Mouse (Mus musculus) kidney, postnatal 0 days (tissue): ENCODE results near the gene Stxbp1. TPM values are rescaled to one million over a fixed set of nuclear protein-coding genes. Genes with fewer than 3 reads are reported as not detected.

Experiments
- ATAC-seq: fragments of 200-750 bp; cut with Nextera tagmentation; replicated peaks from 2 replicates; pipeline ENCODE4 v1.8.0; 2017; ENCODE audit warnings: low read depth, moderate number of reproducible peaks, moderate TSS enrichment, moderate library complexity; ENCODE audit not compliant: low FRiP score
- DNase-seq: peaks from one replicate; pipeline ENCODE4 v3.0.0-alpha.2; 2016; ENCODE audit warnings: low spot score
- H3K27ac ChIP-seq: fragments of 300-500 bp; sonication (generic); 2 replicates; pipeline ENCODE4 v1.5.1; 2014; ENCODE audit warnings: mild to moderate bottlenecking
- H3K27me3 ChIP-seq: fragments of 300-500 bp; sonication (generic); 2 replicates; pipeline ENCODE4 v1.6.1; 2014; ENCODE audit warnings: low read length, mixed read lengths; ENCODE audit not compliant: insufficient read depth
- H3K36me3 ChIP-seq: fragments of 300-500 bp; sonication (generic); 2 replicates; pipeline ENCODE4 v1.6.1; 2014; ENCODE audit warnings: low read length, mixed read lengths; ENCODE audit not compliant: insufficient read depth
- H3K4me1 ChIP-seq: fragments of 300-500 bp; sonication (generic); replicated peaks from 2 replicates; pipeline ENCODE4 v1.6.1; 2014; ENCODE audit warnings: antibody characterized with exemption, low read length, mixed read lengths; ENCODE audit not compliant: insufficient read depth
- H3K4me2 ChIP-seq: fragments of 300-500 bp; sonication (generic); 2 replicates; pipeline ENCODE4 v1.6.1; 2014; ENCODE audit warnings: mild to moderate bottlenecking, low read length, moderate library complexity, mixed read lengths
- H3K4me3 ChIP-seq: fragments of 300-500 bp; sonication (generic); replicated peaks from 2 replicates; pipeline ENCODE4 v1.5.1; 2014; ENCODE audit warnings: low read depth, low read length
- H3K9ac ChIP-seq: fragments of 300-500 bp; sonication (generic); 2 replicates; pipeline ENCODE4 v1.6.1; 2014; ENCODE audit warnings: low read depth, low read length
- H3K9me3 ChIP-seq: fragments of 300-500 bp; sonication (generic); replicated peaks from 2 replicates; pipeline ENCODE4 v1.6.1; 2016; ENCODE audit warnings: low read length, inconsistent platforms, mixed read lengths
- CTCF ChIP-seq: IDR thresholded peaks from 2 replicates; pipeline ENCODE4 v1.5.1; 2016; ENCODE audit warnings: antibody characterized with exemption, low read depth, mild to moderate bottlenecking, moderate library complexity
- WGBS: fragments of 180-500 bp; shearing (Covaris S2); extraction: QIAGEN DNeasy Blood & Tissue Kit; methylation state at CpG from one replicate; pipeline ENCODE4 v1.1.7; 2014; 5-methylcytosine and 5-hydroxymethylcytosine counted together
- polyA plus RNA-seq: library from polyadenylated mRNA; unstranded; fragments of >200 nt; fragmentation: Nextera tagmentation; extraction: Ambion mirVana; gene quantifications from 2 replicates; pipeline ENCODE4 v1.2.1, GENCODE M21; 2015

Stxbp1 gene
- polyA plus RNA-seq, 1 experiment from 2014 or later = 14.3 TPM

GRCm38 (mm10) chr2:32823579-32824154, 23.4 kb downstream of the Stxbp1 start:
- H3K27ac ChIP-seq = no peak overlapping the region
- H3K4me3 ChIP-seq = no peak overlapping the region
- ATAC-seq (no peak), DNase-seq (no peak)
- H3K9me3 ChIP-seq = no peaks in the 10 kb centered on the region
- TF ChIP-seq CTCF = no peak
- no peak overlapping the region for H3K9ac ChIP-seq
- 43% methylated on average over 8 of the region's 8 CpGs for WGBS
- H3K4me1 ChIP-seq = 0 out of 2 replicates have a peak, but pooled peaks cover 8% of the 10 kb centered on the region
- no peaks in the 10 kb centered on the region for H3K36me3 ChIP-seq
- no peak overlapping the region for H3K4me2 ChIP-seq
- no peaks in the 10 kb centered on the region for H3K27me3 ChIP-seq

- TF ChIP-seq CTCF = no peak
- Histone ChIP-seq H3K4me2 (no peak overlapping the region), H3K27me3 (no peaks in the 10 kb centered on the region), H3K27ac (no peak overlapping the region), H3K4me1 (0 out of 2 replicates have a peak, but pooled peaks cover 8% of the 10 kb centered on the region), H3K9ac (no peak overlapping the region), H3K36me3 (no peaks in the 10 kb centered on the region), H3K9me3 (no peaks in the 10 kb centered on the region), H3K4me3 (no peak overlapping the region)
- DNase-seq = no peak
- WGBS = 34% methylated on average over 11 of the region's 11 CpGs
- ATAC-seq = 0 out of 2 replicates have a peak, but pooled peaks have one; percentile 31
Measured at GRCm38 (mm10) chr2:32823153-32823552, 23.9 kb downstream of the Stxbp1 start.

GRCm38 (mm10) chr2:32822643-32823042, 24.4 kb downstream of the Stxbp1 start:
- Histone ChIP-seq H3K9me3 (no peaks in the 10 kb centered on the region), H3K27me3 (no peaks in the 10 kb centered on the region), H3K36me3 (no peaks in the 10 kb centered on the region), H3K4me1 (0 out of 2 replicates have a peak, but pooled peaks cover 8% of the 10 kb centered on the region), H3K9ac (no peak overlapping the region), H3K4me2 (no peak overlapping the region), H3K27ac (no peak overlapping the region), H3K4me3 (no peak overlapping the region)
- no peak for DNase-seq
- 0 out of 2 replicates have a peak, but pooled peaks have one; percentile 30 for ATAC-seq
- 79% methylated on average over 6 of the region's 6 CpGs for WGBS
- TF ChIP-seq CTCF = no peak

GRCm38 (mm10) chr2:32821041-32821802, 25.8 kb downstream of the Stxbp1 start:
- WGBS = 69% methylated on average over 11 of the region's 11 CpGs
- no peak for ATAC-seq

GRCm38 (mm10) chr2:32818208-32818607, 28.8 kb downstream of the Stxbp1 start:
- Histone ChIP-seq H3K4me3 (no peak overlapping the region), H3K9ac (no peak overlapping the region), H3K4me1 (0 out of 2 replicates have a peak, but pooled peaks cover under 1% of the 10 kb centered on the region), H3K4me2 (no peak overlapping the region), H3K27ac (no peak overlapping the region), H3K27me3 (no peaks in the 10 kb centered on the region), H3K36me3 (0 out of 2 replicates have a peak, but pooled peaks cover 6% of the 10 kb centered on the region), H3K9me3 (no peaks in the 10 kb centered on the region)
- DNase-seq (no peak), ATAC-seq (no peak)
- WGBS = 96% methylated on average over 5 of the region's 5 CpGs
- TF ChIP-seq CTCF = no peak

More at GRCm38 (mm10) chr2:32821041-32821802, 25.8 kb downstream of the Stxbp1 start:
- DNase-seq = peak; percentile 56
- 0 out of 2 replicates have a peak, but pooled peaks cover 8% of the 10 kb centered on the region for H3K4me1 ChIP-seq
- H3K4me3 ChIP-seq = no peak overlapping the region
- no peaks in the 10 kb centered on the region for H3K9me3 ChIP-seq
- H3K27me3 ChIP-seq = no peaks in the 10 kb centered on the region
- H3K4me2 ChIP-seq = no peak overlapping the region
- H3K36me3 ChIP-seq = no peaks in the 10 kb centered on the region
- H3K9ac ChIP-seq = no peak overlapping the region
- no peak overlapping the region for H3K27ac ChIP-seq
- peak; percentile 77 for TF ChIP-seq CTCF

- no peaks in the 10 kb centered on the region for H3K27me3 ChIP-seq
- no peak for TF ChIP-seq CTCF
- H3K4me3 ChIP-seq = no peak overlapping the region
- ATAC-seq (no peak), DNase-seq (no peak)
- 67% methylated on average over 7 of the region's 7 CpGs for WGBS
- H3K9me3 ChIP-seq = no peaks in the 10 kb centered on the region
- H3K27ac ChIP-seq = no peak overlapping the region
- no peak overlapping the region for H3K4me2 ChIP-seq
- H3K36me3 ChIP-seq = 0 out of 2 replicates have a peak, but pooled peaks cover 6% of the 10 kb centered on the region
- H3K9ac ChIP-seq = no peak overlapping the region
- no peaks in the 10 kb centered on the region for H3K4me1 ChIP-seq
Measured at GRCm38 (mm10) chr2:32817589-32817988, 29.5 kb downstream of the Stxbp1 start.
